8 mouse cellular contexts compared by ENCODE assay signal in the genomic region with DNA sequence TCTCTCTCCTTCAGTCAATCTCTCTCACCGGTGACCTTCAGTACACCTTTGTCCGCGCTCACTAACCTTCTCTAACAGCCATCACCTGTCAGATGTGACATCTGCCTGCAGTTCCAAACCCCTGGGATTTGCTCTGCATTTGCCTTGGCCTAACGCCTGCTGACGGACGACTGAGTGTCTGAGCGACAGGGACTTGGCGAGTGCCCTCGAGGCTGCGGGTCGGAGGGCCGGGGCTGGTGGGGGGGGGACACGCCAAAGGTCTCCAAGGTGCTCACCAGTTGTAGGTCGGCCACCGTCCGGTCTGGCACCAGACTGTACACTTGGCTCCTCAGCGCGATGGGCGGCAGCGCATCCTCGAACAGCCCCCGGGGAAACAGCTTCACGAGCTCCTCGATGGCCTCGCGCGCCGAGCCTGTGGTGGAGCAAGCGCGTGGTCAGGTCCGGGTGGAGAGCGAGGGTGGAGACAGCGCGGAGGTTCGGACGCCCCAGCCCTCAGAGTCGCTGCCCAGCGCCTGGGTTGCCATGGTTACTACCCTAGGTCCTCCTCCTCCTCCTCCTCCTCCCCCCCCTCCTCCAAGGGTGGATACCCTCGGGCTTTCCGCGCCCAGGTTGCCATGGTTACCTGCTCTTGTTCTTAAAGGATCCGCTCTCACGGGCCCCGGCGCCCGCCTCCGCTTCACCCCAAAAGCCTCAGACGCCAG. TPM values are rescaled to one million over a fixed set of nuclear protein-coding genes. Genes with fewer than 3 reads are reported as not detected.
DNase-seq lines count a peak whose midpoint lies in the region; ATAC-seq lines count a peak whose summit lies in the region.

No protein-coding gene starts in this region.

- 4% methylated on average over 44 of the region's 48 CpGs for WGBS in heart, embryonic 14.5 days

- peak overlapping the region; percentile 88 for H3K9ac ChIP-seq in heart, embryonic 14.5 days (ENCODE audit: low read length)

- H3K36me3 ChIP-seq in heart, embryonic 14.5 days (ENCODE audit: control insufficient read depth, insufficient read depth, low read length), result peaks cover 45% of the 10 kb centered on the region

- H3K4me2 ChIP-seq in heart, embryonic 14.5 days (ENCODE audit: low read length), result peak overlapping the region; percentile 97

- ATAC-seq in heart, embryonic 14.5 days (ENCODE audit: insufficient number of reproducible peaks, insufficient read depth, low FRiP score, low read depth), result peak; percentile 42
- peak; percentile 47 to 62; a peak in 3 of 4 replicates for ATAC-seq in hematopoietic stem cell, adult 5-6 weeks (replicated peaks in 1 of 2; ENCODE audit: insufficient read depth in 1 of 2, low FRiP score in 2 of 2, low TSS enrichment in 1 of 2, low read depth in 1 of 2, poor library complexity in 2 of 2, severe bottlenecking in 2 of 2)
- ATAC-seq in megakaryocyte, adult 5-6 weeks (ENCODE audit: poor library complexity, severe bottlenecking), result peak; percentile 71

- no peaks in the 10 kb centered on the region for H3K27me3 ChIP-seq in heart, embryonic 14.5 days (ENCODE audit: control insufficient read depth, insufficient read depth, low read length)

- DNase-seq in heart, adult 18-20 months, result no peak
- peak; percentile 33 for DNase-seq in adipocyte (ENCODE audit: low spot score)
- DNase-seq in embryo, embryonic 9.5 days (ENCODE audit: extremely low spot score), result no peak
- DNase-seq in testis, postnatal 10 days (ENCODE audit: low spot score), result no peak
- no peak for DNase-seq in frontal cortex, postnatal 36 days (ENCODE audit: low spot score in 2 of 2)

- H3K4me1 ChIP-seq in heart, embryonic 14.5 days (ENCODE audit: control insufficient read depth in 2 of 2, insufficient read depth in 2 of 2, low read length in 2 of 2), result peaks cover 7 to 17% of the 10 kb centered on the region in 2 experiments

- peak overlapping the region in 1 of 2 experiments; percentile 61; a peak in 1 of 4 replicates for H3K27ac ChIP-seq in heart, embryonic 14.5 days (replicated peaks in 1 of 2; ENCODE audit: control insufficient read depth in 1 of 2, insufficient read depth in 1 of 2, low read depth in 2 of 2, low read length in 2 of 2)

- H3K4me3 ChIP-seq in heart, embryonic 14.5 days (ENCODE audit: control insufficient read depth in 1 of 2, insufficient read depth in 1 of 2, low read depth in 1 of 2, low read length in 2 of 2), result peak overlapping the region; percentile 87 to 97

- H3K9me3 ChIP-seq in heart, embryonic 14.5 days (ENCODE audit: control insufficient read depth, low read length), result 0 out of 2 replicates have a peak, but pooled peaks cover 1% of the 10 kb centered on the region

RNA-seq across cellular contexts. Expression of gene Stk19, which starts 0.4 kb away (rescaled TPM):
- polyA plus RNA-seq in heart, embryonic 14.5 days (2014; fragmentation: Nextera tagmentation; extraction: Ambion mirVana), result 17.1 and 18.4 TPM in 2 replicates
- 1 to 10 TPM; 8.5 to 9.5 TPM for total RNA-seq in heart, adult 18-20 months (2021)
- total RNA-seq in hematopoietic stem cell, adult 5-6 weeks (2017), result 26.7 and 35.4 TPM in 2 replicates
- total RNA-seq in megakaryocyte, adult 5-6 weeks (2015), result 17.5 and 21.8 TPM in 2 replicates
- total RNA-seq in megakaryocyte, adult 5-6 weeks (2017), result 24.7 and 33.7 TPM in 2 replicates

RNA-seq across cellular contexts. Expression of gene Dxo, which starts 0.5 kb away (rescaled TPM):
- 26.6 and 33.1 TPM in 2 replicates for polyA plus RNA-seq in heart, embryonic 14.5 days (2014; fragmentation: Nextera tagmentation; extraction: Ambion mirVana)
- total RNA-seq in heart, adult 18-20 months (2021), result 10 to 100 TPM in 1 of 2 experiments, 1 to 10 TPM in 1; 9.8 to 13.3 TPM
- 16.4 and 18.6 TPM in 2 replicates for total RNA-seq in hematopoietic stem cell, adult 5-6 weeks (2017)
- 22.4 and 28.5 TPM in 2 replicates for total RNA-seq in megakaryocyte, adult 5-6 weeks (2015)
- 17.7 and 24.6 TPM in 2 replicates for total RNA-seq in megakaryocyte, adult 5-6 weeks (2017)

RNA-seq across cellular contexts. Expression of gene Skiv2l, which starts 13.7 kb away (rescaled TPM):
- polyA plus RNA-seq in heart, embryonic 14.5 days (2014; fragmentation: Nextera tagmentation; extraction: Ambion mirVana), result 22.4 and 23.0 TPM in 2 replicates
- total RNA-seq in heart, adult 18-20 months (2021), result 10 to 100 TPM; 20.5 to 21.0 TPM
- total RNA-seq in hematopoietic stem cell, adult 5-6 weeks (2017), result 44.0 and 55.5 TPM in 2 replicates
- 13.3 and 17.1 TPM in 2 replicates for total RNA-seq in megakaryocyte, adult 5-6 weeks (2015)
- 34.8 and 43.5 TPM in 2 replicates for total RNA-seq in megakaryocyte, adult 5-6 weeks (2017)

RNA-seq across cellular contexts. Expression of gene Nelfe, which starts 13.9 kb away (rescaled TPM):
- 65.7 and 65.8 TPM in 2 replicates for polyA plus RNA-seq in heart, embryonic 14.5 days (2014; fragmentation: Nextera tagmentation; extraction: Ambion mirVana)
- 10 to 100 TPM; 14.4 to 15.2 TPM for total RNA-seq in heart, adult 18-20 months (2021)
- 40.6 and 41.3 TPM in 2 replicates for total RNA-seq in hematopoietic stem cell, adult 5-6 weeks (2017)
- total RNA-seq in megakaryocyte, adult 5-6 weeks (2015), result 35.4 and 45.1 TPM in 2 replicates
- total RNA-seq in megakaryocyte, adult 5-6 weeks (2017), result 25.1 and 26.2 TPM in 2 replicates

RNA-seq across cellular contexts. Expression of gene Cfb, which starts 26.0 kb away (rescaled TPM):
- polyA plus RNA-seq in heart, embryonic 14.5 days (2014; fragmentation: Nextera tagmentation; extraction: Ambion mirVana), result 1.2 and 2.7 TPM in 2 replicates
- 10 to 100 TPM in 1 of 2 experiments, 1 to 10 TPM in 1; 3.3 to 13.7 TPM for total RNA-seq in heart, adult 18-20 months (2021)
- total RNA-seq in hematopoietic stem cell, adult 5-6 weeks (2017), result not detected in 2 replicates
- total RNA-seq in megakaryocyte, adult 5-6 weeks (2015), result 2.3 and 7.1 TPM in 2 replicates
- total RNA-seq in megakaryocyte, adult 5-6 weeks (2017), result 1.7 and 3.4 TPM in 2 replicates
